Mouse (Mus musculus) ZHBTc4 (cell line): ENCODE measurements around the gene Snrpa1.
A peak's percentile ranks its signal among the peaks of the same experiment; 100 is the strongest.

Experiments
- DNase-seq: peaks from one replicate; pipeline ENCODE4 v3.0.0-alpha.2; 2011; ENCODE audit warnings: low read depth, low spot score

Snrpa1 gene

GRCm38 (mm10) chr7:66058703-66059102, at the start of gene Snrpa1:
Gene Snrpa1 (plus strand): TSS chr7:66059003.
- no peak for DNase-seq

- DNase-seq: peak; percentile 18
Observed at GRCm38 (mm10) chr7:66010518-66010917, 48.3 kb upstream of the Snrpa1 start.

- peak; percentile 54 for DNase-seq
Observed at GRCm38 (mm10) chr7:66027747-66028146, 31.1 kb upstream of the Snrpa1 start.

- DNase-seq: no peak
Observed at GRCm38 (mm10) chr7:66028766-66029512, 29.9 kb upstream of the Snrpa1 start.

GRCm38 (mm10) chr7:66036809-66037208, 22.0 kb upstream of the Snrpa1 start:
- DNase-seq: no peak

GRCm38 (mm10) chr7:66038261-66038660, 20.5 kb upstream of the Snrpa1 start:
- DNase-seq: no peak

- no peak for DNase-seq
Observed at GRCm38 (mm10) chr7:66038730-66039129, 20.1 kb upstream of the Snrpa1 start.

- no peak for DNase-seq
Observed at GRCm38 (mm10) chr7:66040026-66040814, 18.6 kb upstream of the Snrpa1 start.

GRCm38 (mm10) chr7:66043552-66044459, 15.0 kb upstream of the Snrpa1 start, which contains the start of gene Gm45213:
Gene Gm45213 (plus strand): TSS chr7:66043602.
- no peak for DNase-seq

GRCm38 (mm10) chr7:66044617-66045016, 14.2 kb upstream of the Snrpa1 start:
- DNase-seq: no peak

GRCm38 (mm10) chr7:66046921-66047918, 11.6 kb upstream of the Snrpa1 start:
- no peak for DNase-seq

GRCm38 (mm10) chr7:66047975-66048374, 10.8 kb upstream of the Snrpa1 start:
- no peak for DNase-seq

- no peak for DNase-seq
Observed at GRCm38 (mm10) chr7:66048446-66049230, 10.2 kb upstream of the Snrpa1 start.

- DNase-seq: no peak
Observed at GRCm38 (mm10) chr7:66053946-66054483, 4.8 kb upstream of the Snrpa1 start.

- DNase-seq: peak; percentile 48
Observed at GRCm38 (mm10) chr7:66055356-66055755, 3.4 kb upstream of the Snrpa1 start.

GRCm38 (mm10) chr7:66060066-66060956, 1.5 kb downstream of the Snrpa1 start:
- peak; percentile 93 for DNase-seq

- DNase-seq: no peak
Observed at GRCm38 (mm10) chr7:66061057-66061456, 2.3 kb downstream of the Snrpa1 start.

GRCm38 (mm10) chr7:66076411-66076810, 17.6 kb downstream of the Snrpa1 start:
- DNase-seq: no peak
